Mouse (Mus musculus) CH12.LX (cell line): ENCODE data around the gene Dhx9. TPM values are rescaled to one million over a fixed set of nuclear protein-coding genes. Genes with fewer than 3 reads are reported as not detected.

ENCODE experiments used
- DNase-seq: peaks from one replicate; pipeline ENCODE4 v3.0.0-alpha.2; 2013; ENCODE audit errors: extremely low read depth
- H3K27ac ChIP-seq: 2 replicates; pipeline ENCODE4 v1.5.1; 2012; ENCODE audit warnings: low read depth, mild to moderate bottlenecking, control low read depth, moderate library complexity; ENCODE audit not compliant: insufficient read depth
- H3K27me3 ChIP-seq: replicated peaks from 2 replicates; pipeline ENCODE3; 2012; ENCODE audit warnings: inconsistent platforms
- H3K36me3 ChIP-seq, 2 experiments: replicated peaks in 1 of 2; 2 replicates each; pipeline versions ENCODE3 to v1.6.1; 2012; ENCODE audit warnings: inconsistent platforms in 1 of 2, low read length in 1 of 2, mild to moderate bottlenecking in 1 of 2, mixed read lengths in 1 of 2, moderate library complexity in 1 of 2; ENCODE audit not compliant: control insufficient read depth in 1 of 2, insufficient read depth in 1 of 2
- H3K4me1 ChIP-seq, 2 experiments: 2 replicates each; pipeline ENCODE4 v1.6.1; 2012; ENCODE audit warnings: inconsistent platforms in 1 of 2, moderate library complexity in 1 of 2; ENCODE audit not compliant: insufficient read depth in 2 of 2, control insufficient read depth in 1 of 2
- H3K4me2 ChIP-seq: 2 replicates; pipeline ENCODE4 v1.6.1; 2012; ENCODE audit warnings: low read depth, mild to moderate bottlenecking, control low read depth; ENCODE audit not compliant: poor library complexity, insufficient read depth, severe bottlenecking
- H3K4me3 ChIP-seq, 3 experiments: fragments of 150-350 bp in 1 of 3; sonication (generic) in 1 of 3; replicated peaks in 1 of 3; 2 replicates each; pipeline versions ENCODE3 to v1.5.1; 2011 to 2012; ENCODE audit warnings: low read depth in 2 of 3, low read length in 2 of 3, mild to moderate bottlenecking in 2 of 3, moderate library complexity in 2 of 3, control low read depth in 1 of 3, improper control_type of control experiment in 1 of 3, inconsistent platforms in 1 of 3, mixed read lengths in 1 of 3; ENCODE audit not compliant: poor library complexity in 1 of 3
- H3K79me2 ChIP-seq: replicated peaks from 2 replicates; pipeline ENCODE4 v1.6.1; 2012; ENCODE audit warnings: mild to moderate bottlenecking, moderate library complexity; ENCODE audit not compliant: control insufficient read depth, poor library complexity, insufficient read depth, severe bottlenecking; ENCODE audit errors: extremely low read depth
- H3K9ac ChIP-seq: 2 replicates; pipeline ENCODE4 v1.6.1; 2012; ENCODE audit warnings: low read depth, mild to moderate bottlenecking, control low read depth, moderate library complexity; ENCODE audit not compliant: insufficient read depth
- H3K9me3 ChIP-seq: replicated peaks from 2 replicates; pipeline ENCODE3; 2012; ENCODE audit warnings: low read length, inconsistent platforms, mixed read lengths
- BHLHE40 ChIP-seq: IDR thresholded peaks from 2 replicates; pipeline ENCODE4 v1.6.1; 2011; ENCODE audit warnings: mild to moderate bottlenecking, low read depth, low read length, improper control_type of control experiment
- CHD1 ChIP-seq: IDR thresholded peaks from 2 replicates; pipeline ENCODE4 v1.6.1; 2012; ENCODE audit warnings: low read depth, low read length, improper control_type of control experiment, inconsistent platforms
- CHD2 ChIP-seq: IDR thresholded peaks from 2 replicates; pipeline ENCODE4 v1.6.1; 2011; ENCODE audit warnings: low read length, improper control_type of control experiment
- CTCF ChIP-seq, 2 experiments: IDR thresholded peaks in 1 of 2; conservative IDR thresholded peaks in 1 of 2; 2 replicates each; pipeline ENCODE4 v1.5.1; 2011 to 2012; ENCODE audit warnings: low read depth in 2 of 2, low read length in 2 of 2, improper control_type of control experiment in 1 of 2, inconsistent platforms in 1 of 2, mild to moderate bottlenecking in 1 of 2, moderate library complexity in 1 of 2
- E2F4 ChIP-seq: IDR thresholded peaks from 2 replicates; pipeline ENCODE4 v1.6.1; 2011; ENCODE audit warnings: low read depth, low read length, improper control_type of control experiment; ENCODE audit not compliant: insufficient replicate concordance
- ELF1 ChIP-seq: IDR thresholded peaks from 2 replicates; pipeline ENCODE4 v1.6.1; 2014; ENCODE audit warnings: low read depth, mild to moderate bottlenecking, inconsistent platforms, low read length, improper control_type of control experiment
- GABPA ChIP-seq: IDR thresholded peaks from 2 replicates; pipeline ENCODE4 v1.6.1; 2012; ENCODE audit warnings: low read depth, low read length, improper control_type of control experiment, inconsistent platforms; ENCODE audit not compliant: insufficient replicate concordance
- JUND ChIP-seq: conservative IDR thresholded peaks from 2 replicates; pipeline ENCODE4 v1.6.1; 2011; ENCODE audit warnings: low read depth, low read length, improper control_type of control experiment
- MEF2A ChIP-seq: IDR thresholded peaks from 2 replicates; pipeline ENCODE4 v1.6.1; 2014; ENCODE audit warnings: low read depth, mild to moderate bottlenecking, inconsistent platforms, low read length, improper control_type of control experiment, borderline replicate concordance
- MXI1 ChIP-seq: IDR thresholded peaks from 2 replicates; pipeline ENCODE4 v1.6.1; 2011; ENCODE audit warnings: mild to moderate bottlenecking, low read depth, low read length, improper control_type of control experiment
- NELFE ChIP-seq: IDR thresholded peaks from 2 replicates; pipeline ENCODE4 v1.6.1; 2011; ENCODE audit warnings: low read depth, low read length, improper control_type of control experiment
- NRF1 ChIP-seq: IDR thresholded peaks from 2 replicates; pipeline ENCODE4 v1.6.1; 2014; ENCODE audit warnings: low read depth, mild to moderate bottlenecking, inconsistent platforms, low read length, improper control_type of control experiment, moderate library complexity
- PAX5 ChIP-seq: IDR thresholded peaks from 2 replicates; pipeline ENCODE4 v1.6.1; 2012; ENCODE audit warnings: low read length, inconsistent platforms, mixed read lengths
- POLR2A ChIP-seq: IDR thresholded peaks from 2 replicates; pipeline ENCODE4 v1.6.1; 2011; ENCODE audit warnings: low read depth, mild to moderate bottlenecking, improper control_type of control experiment, low read length
- POLR2AphosphoS2 ChIP-seq: IDR thresholded peaks from 2 replicates; pipeline ENCODE4 v1.6.1; 2011; ENCODE audit warnings: low read depth, low read length, improper control_type of control experiment
- RAD21 ChIP-seq: IDR thresholded peaks from 2 replicates; pipeline ENCODE4 v1.6.1; 2011; ENCODE audit warnings: low read depth, mild to moderate bottlenecking, low read length, improper control_type of control experiment, moderate library complexity
- SIN3A ChIP-seq: IDR thresholded peaks from 2 replicates; pipeline ENCODE4 v1.6.1; 2012; ENCODE audit warnings: low read length, improper control_type of control experiment, inconsistent platforms
- TBP ChIP-seq: conservative IDR thresholded peaks from 2 replicates; pipeline ENCODE4 v1.6.1; 2011; ENCODE audit warnings: low read depth, low read length, improper control_type of control experiment
- TCF12 ChIP-seq: IDR thresholded peaks from 2 replicates; pipeline ENCODE4 v1.6.1; 2014; ENCODE audit warnings: low read depth, mild to moderate bottlenecking, inconsistent platforms, low read length, improper control_type of control experiment
- UBTF ChIP-seq: IDR thresholded peaks from 2 replicates; pipeline ENCODE4 v1.6.1; 2012; ENCODE audit warnings: low read depth, mild to moderate bottlenecking, inconsistent platforms, low read length, improper control_type of control experiment, moderate library complexity
- USF2 ChIP-seq: conservative IDR thresholded peaks from 2 replicates; pipeline ENCODE4 v1.6.1; 2011; ENCODE audit warnings: low read depth, low read length, improper control_type of control experiment
- ZC3H11A ChIP-seq: IDR thresholded peaks from 2 replicates; pipeline ENCODE4 v1.6.1; 2012; ENCODE audit warnings: low read depth, mild to moderate bottlenecking, inconsistent platforms, low read length, improper control_type of control experiment
- dilution Hi-C: fragments of 300-500 bp; cut with MboI; formaldehyde crosslinking; loops from 2 replicates; pipeline ENCODE4 v1.14.3; 2020; ENCODE audit warnings: low sequenced_read_pairs; ENCODE audit not compliant: extremely low pct_unique_long_range_greater_than_20kb, extremely low pct_ligation_motif_present
- in situ Hi-C: fragments of 300-500 bp; cut with MboI; formaldehyde crosslinking; loops from 3 replicates; pipeline ENCODE4 v1.14.3; 2019; ENCODE audit warnings: low sequenced_read_pairs, low pct_ligation_motif_present, low pct_unique_long_range_greater_than_20kb, mixed read lengths
- polyA plus RNA-seq: library from polyadenylated mRNA; unstranded; fragments of >175 nt; gene quantifications from 2 replicates; pipeline ENCODE4 v1.2.1, GENCODE M21; 2012; ENCODE audit warnings: low read depth; ENCODE audit not compliant: insufficient read length
- total RNA-seq, 2 experiments: library from RNA; depleted of rRNA; stranded (reverse); fragments of 300-350 nt in 1 of 2; fragments of >200 nt in 1 of 2; gene quantifications; 2 replicates each; pipeline ENCODE4 v1.2.3; 2012 to 2014

Gene Dhx9
- total and polyA plus RNA-seq, 3 experiments = 55.4 to 233 (median 98.8) TPM

GRCm38 (mm10) chr1:153493338-153493737 is 5.9 kb upstream of the Dhx9 start:
- TF ChIP-seq TCF12 = no peak
- peak; percentile 53; the same call in 1 of the 2 replicates for TF ChIP-seq BHLHE40
- TF ChIP-seq GABPA = no peak
- Histone ChIP-seq H3K79me2 (peaks cover 1% of the 10 kb centered on the region; the same call in 1 of the 2 replicates), H3K9me3 (no peaks in the 10 kb centered on the region), H3K36me3 (no peaks in the 10 kb centered on the region), H3K4me1 (peaks cover 8 to 59% of the 10 kb centered on the region in 2 experiments), H3K27me3 (no peaks in the 10 kb centered on the region), H3K9ac (no peak overlapping the region), H3K27ac (no peak overlapping the region), H3K4me3 (no peak overlapping the region), H3K4me2 (no peak overlapping the region)
- dilution Hi-C loops = no loop called here
- no peak for DNase-seq
- in situ Hi-C loops = no loop called here

- Histone ChIP-seq H3K27ac (no peak overlapping the region), H3K27me3 (no peaks in the 10 kb centered on the region), H3K4me3 (no peak overlapping the region), H3K36me3 (no peaks in the 10 kb centered on the region), H3K9me3 (no peaks in the 10 kb centered on the region), H3K9ac (no peak overlapping the region), H3K4me1 (peaks cover 8 to 62% of the 10 kb centered on the region in 2 experiments), H3K79me2 (peaks cover 15% of the 10 kb centered on the region), H3K4me2 (no peak overlapping the region; the same call in 1 of the 2 replicates)
- in situ Hi-C loops (no loop called here), dilution Hi-C loops (no loop called here)
- TF ChIP-seq NELFE (no peak), SIN3A (no peak), CHD2 (no peak), GABPA (no peak), TBP (no peak), POLR2A (no peak), RAD21 (no peak), E2F4 (no peak), ZC3H11A (no peak), CHD1 (no peak), PAX5 (no peak), POLR2AphosphoS2 (no peak), ELF1 (no peak), CTCF (conservative IDR thresholded peaks at IDR 0.05 in 1 of 2, IDR thresholded peaks at IDR 0.05 in 1 of 2; ENCODE audit: low read depth in 2 of 2, low read length in 2 of 2) (no peak), NRF1 (no peak), USF2 (no peak), MEF2A (no peak), MXI1 (no peak), UBTF (no peak), JUND (no peak)
- no peak for DNase-seq
Observed at GRCm38 (mm10) chr1:153491822-153492221, 4.4 kb upstream of the Dhx9 start.
